Mouse (Mus musculus): ENCODE results near the gene Fcgr1.
"Not testable (repeated sequence)": the region's sequence is repeated elsewhere in the genome, so short reads cannot be mapped to it uniquely, and the experiment has no call there.

Gene Fcgr1

GRCm38 (mm10) chr3:96323806-96324205 is 30.0 kb upstream of the Fcgr1 start:
- not testable (repeated sequence) for DNase-seq

- no peak for DNase-seq
These were observed 28.8 kb upstream of the Fcgr1 start for GRCm38 (mm10) chr3:96322609-96323008.

- peak; percentile 20 for DNase-seq
These were observed 28.1 kb upstream of the Fcgr1 start for GRCm38 (mm10) chr3:96321891-96322290.

- not testable (repeated sequence) for DNase-seq
These were observed 26.2 kb upstream of the Fcgr1 start for GRCm38 (mm10) chr3:96320003-96320402.

GRCm38 (mm10) chr3:96312341-96313098 is 18.8 kb upstream of the Fcgr1 start:
- no peak for DNase-seq

- no peak for DNase-seq
These were observed 15.7 kb upstream of the Fcgr1 start for GRCm38 (mm10) chr3:96309441-96309840.

GRCm38 (mm10) chr3:96306506-96306905 is 12.7 kb upstream of the Fcgr1 start:
- DNase-seq, result no peak

GRCm38 (mm10) chr3:96302076-96302475 is 8.3 kb upstream of the Fcgr1 start:
- no peak for DNase-seq

- no peak for DNase-seq
These were observed 7.1 kb upstream of the Fcgr1 start for GRCm38 (mm10) chr3:96300706-96301529.

- DNase-seq, result no peak
These were observed 5.8 kb upstream of the Fcgr1 start for GRCm38 (mm10) chr3:96299562-96299961.

GRCm38 (mm10) chr3:96298360-96298759 is 4.6 kb upstream of the Fcgr1 start:
- DNase-seq, result no peak

- DNase-seq, result no peak
These were observed 401 bp downstream of the Fcgr1 start for GRCm38 (mm10) chr3:96293368-96293767.

- no peak for DNase-seq
These were observed 1.1 kb downstream of the Fcgr1 start for GRCm38 (mm10) chr3:96292641-96293040.

- not testable (repeated sequence) for DNase-seq
These were observed 3.0 kb downstream of the Fcgr1 start for GRCm38 (mm10) chr3:96290727-96291126.

- DNase-seq, result no peak
These were observed 4.6 kb downstream of the Fcgr1 start for GRCm38 (mm10) chr3:96289201-96289600.

GRCm38 (mm10) chr3:96287334-96287733 is 6.4 kb downstream of the Fcgr1 start:
- not testable (repeated sequence) for DNase-seq

GRCm38 (mm10) chr3:96284457-96284856 is 9.3 kb downstream of the Fcgr1 start:
- peak; percentile 43 for DNase-seq

- DNase-seq, result no peak
These were observed 13.1 kb downstream of the Fcgr1 start for GRCm38 (mm10) chr3:96280660-96281059.

GRCm38 (mm10) chr3:96277800-96278624 is 15.8 kb downstream of the Fcgr1 start:
- peak; percentile 92 for DNase-seq

- peak; percentile 51 for DNase-seq
These were observed 16.4 kb downstream of the Fcgr1 start for GRCm38 (mm10) chr3:96277428-96277799.

- DNase-seq, result no peak
These were observed 19.9 kb downstream of the Fcgr1 start for GRCm38 (mm10) chr3:96273591-96274465.

Data from right cerebral cortex, postnatal 4 days (tissue).